Mouse (Mus musculus): ENCODE measurements around the gene Phgr1. TPM values are rescaled to one million over a fixed set of nuclear protein-coding genes. Genes with fewer than 3 reads are reported as not detected.

Gene Phgr1
- total RNA-seq, 2 experiments from 2014 or later = not detected

DNA sequence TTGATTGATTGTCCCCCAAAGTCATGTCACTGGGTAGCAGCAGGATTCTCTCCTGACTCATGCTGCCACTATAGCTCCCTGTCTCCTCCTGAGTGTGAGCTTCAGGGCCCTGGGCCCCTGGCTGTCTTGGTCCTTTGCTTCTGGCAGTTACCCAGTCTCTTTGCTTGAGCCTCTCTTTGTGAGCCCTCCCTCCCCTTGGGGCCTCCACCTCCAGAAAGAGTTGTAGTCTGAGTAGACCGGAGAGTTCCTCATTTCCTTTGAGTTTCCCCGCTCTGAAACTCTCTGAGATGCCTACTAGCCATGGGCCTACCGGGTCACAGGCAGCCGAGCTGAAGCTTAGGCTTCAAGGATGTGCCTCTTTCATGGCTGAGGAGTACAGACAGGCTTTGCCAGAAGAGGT is 21.1 kb downstream of the Phgr1 start:
- intact Hi-C loops (cut with DNase I) = no loop called here
- DNase-seq (ENCODE audit: low spot score in 2 of 2) = no peak

GRCm38 (mm10) chr2:118802542-118803118 is 30.1 kb downstream of the Phgr1 start:
- no peak for DNase-seq (ENCODE audit: low spot score in 2 of 2)
- intact Hi-C loops (cut with DNase I) = no loop called here

DNA sequence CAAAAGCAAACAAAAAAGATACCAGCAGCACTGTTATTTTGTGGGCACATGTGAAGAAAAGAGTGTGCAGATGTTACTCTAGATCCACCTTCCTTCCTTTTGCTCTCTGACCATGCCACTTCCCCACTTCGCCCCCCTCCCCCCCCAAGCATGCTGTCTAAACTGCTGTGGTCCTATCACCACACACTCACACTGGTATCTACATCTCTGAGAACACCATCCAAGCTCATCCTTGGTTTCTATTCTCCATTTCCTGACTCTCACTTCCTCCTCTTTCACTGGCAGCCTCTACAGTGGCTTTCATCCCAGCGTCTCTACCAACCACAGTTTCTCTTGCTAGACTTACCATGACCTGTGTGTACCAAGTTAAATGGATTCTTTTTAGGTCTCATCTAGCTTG is 31.9 kb downstream of the Phgr1 start:
- DNase-seq (ENCODE audit: low spot score in 2 of 2) = no peak
- intact Hi-C loops (cut with DNase I) = no loop called here

DNA sequence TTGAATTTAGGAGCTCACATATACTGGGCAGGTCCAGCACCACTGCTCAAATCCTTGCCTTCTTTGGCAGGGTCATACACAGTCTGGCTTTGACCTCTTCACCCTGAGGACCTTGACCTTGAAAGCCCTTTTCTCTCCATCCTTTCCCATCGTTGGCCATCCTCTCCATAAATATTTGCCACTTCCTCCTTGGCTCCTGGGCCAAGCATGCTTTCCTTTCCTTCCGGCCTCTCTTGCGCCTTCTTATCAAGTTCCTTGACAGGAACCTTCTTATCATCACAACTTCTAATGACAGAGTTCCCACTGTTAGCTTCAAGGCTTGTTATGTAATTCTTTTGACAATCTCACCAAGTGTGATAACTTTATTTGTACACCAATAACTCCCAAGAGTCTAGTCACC is 32.6 kb downstream of the Phgr1 start:
- intact Hi-C loops (cut with DNase I) = no loop called here

DNA sequence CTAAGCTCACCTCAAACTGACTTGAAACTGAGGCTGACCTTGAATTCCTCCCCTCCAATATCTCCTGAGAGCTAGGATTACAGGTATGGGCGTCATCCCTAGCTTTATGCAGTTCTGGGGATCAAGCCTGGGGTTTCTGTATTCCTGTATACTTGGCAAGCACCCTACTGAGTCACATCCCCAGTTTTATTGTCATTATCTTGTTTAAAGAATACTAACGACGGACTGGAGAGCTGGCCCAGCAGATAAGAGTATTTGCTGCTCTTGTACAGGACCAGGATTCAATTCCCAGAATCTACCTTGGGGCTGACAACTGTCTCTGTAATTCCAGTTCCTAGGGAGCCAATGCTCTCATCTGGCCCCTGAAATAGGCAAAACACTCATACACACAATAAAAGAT is 33.2 kb downstream of the Phgr1 start:
- intact Hi-C loops (cut with DNase I) = no loop called here

More for the DNA sequence above, 32.6 kb downstream of the Phgr1 start:
- DNase-seq (ENCODE audit: low spot score in 2 of 2) = no peak

DNA sequence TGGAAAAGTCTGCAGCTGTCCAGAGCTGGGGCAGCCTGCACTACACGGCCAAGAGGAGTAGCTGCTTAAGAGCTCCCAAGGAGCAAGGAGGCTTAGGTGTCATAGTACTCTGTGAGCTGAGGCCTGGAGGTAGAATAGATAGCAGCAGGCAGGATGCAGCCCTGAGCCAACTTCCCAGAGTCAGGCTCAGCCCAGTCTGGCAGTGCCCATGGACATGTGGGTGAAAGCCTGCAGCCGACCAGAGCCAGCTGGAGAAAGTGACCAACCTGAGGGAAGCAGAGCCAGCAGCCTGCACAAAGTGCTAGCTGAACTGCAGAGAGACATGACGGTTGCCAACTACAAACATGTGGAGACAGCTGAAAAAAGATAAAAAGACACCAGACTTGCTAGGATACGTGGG is 34.3 kb downstream of the Phgr1 start:
- intact Hi-C loops (cut with DNase I) = no loop called here
- DNase-seq (ENCODE audit: low spot score in 2 of 2) = no peak

More for the DNA sequence above, 33.2 kb downstream of the Phgr1 start:
- no peak for DNase-seq (ENCODE audit: low spot score in 2 of 2)

- intact Hi-C loops (cut with DNase I) = no loop called here
- no peak for DNase-seq (ENCODE audit: low spot score in 2 of 2)
Measured at GRCm38 (mm10) chr2:118810861-118811260, 38.3 kb downstream of the Phgr1 start.

- intact Hi-C loops (cut with DNase I) = no loop called here
Measured at GRCm38 (mm10) chr2:118812724-118813123, 40.2 kb downstream of the Phgr1 start.

GRCm38 (mm10) chr2:118813981-118814836 is 41.6 kb downstream of the Phgr1 start, which contains the start of gene Knstrn:
TSS of gene Knstrn (plus strand) at chr2:118814003.
- intact Hi-C loops (cut with DNase I) = no loop called here
- DNase-seq (ENCODE audit: low spot score in 2 of 2) = peak; percentile 82 to 85

More at GRCm38 (mm10) chr2:118812724-118813123, 40.2 kb downstream of the Phgr1 start:
- DNase-seq (ENCODE audit: low spot score in 2 of 2) = no peak

GRCm38 (mm10) chr2:118822800-118823199 is 50.2 kb downstream of the Phgr1 start:
- intact Hi-C loops (cut with DNase I) = no loop called here
- no peak for DNase-seq (ENCODE audit: low spot score in 2 of 2)

DNA sequence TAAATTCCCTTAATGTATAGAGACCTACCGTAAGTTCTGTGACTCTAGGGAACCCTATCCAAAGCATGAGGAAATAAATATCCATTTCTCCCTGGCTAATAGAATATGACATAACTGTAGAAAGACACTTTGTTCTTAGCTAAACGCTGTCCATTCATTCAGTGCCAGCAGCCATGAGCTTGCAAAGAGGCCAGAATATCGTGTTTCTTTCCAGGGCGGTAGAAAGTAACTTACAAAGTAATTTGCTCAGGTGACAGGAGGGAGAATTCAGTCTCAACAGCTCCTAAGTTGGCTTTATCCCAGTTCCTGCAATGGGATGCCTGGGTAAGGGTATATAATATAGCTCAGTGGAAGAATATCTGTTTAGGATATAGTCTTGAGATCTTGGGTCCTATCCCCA is 51.8 kb downstream of the Phgr1 start:
- no peak for DNase-seq (ENCODE audit: low spot score in 2 of 2)
- intact Hi-C loops (cut with DNase I) = no loop called here

Other genes starting within 250 kb of the Phgr1 start
- 1 to 10 TPM; 3.8 to 4.4 TPM for gene Bmf, start 223.1 kb upstream of the Phgr1 start, total RNA-seq (2021)
- gene Bub1b, start 174.6 kb upstream of the Phgr1 start, total RNA-seq (2021) = 1 to 10 TPM; 1.5 to 1.9 TPM
- 100 to 1,000 TPM; 117 to 122 TPM for gene Pak6, start 109.5 kb upstream of the Phgr1 start, total RNA-seq (2021)
- gene Ankrd63, start 68.8 kb upstream of the Phgr1 start, total RNA-seq (2021) = 10 to 100 TPM; 15.7 to 17.3 TPM
- gene Plcb2, start 44.3 kb upstream of the Phgr1 start, total RNA-seq (2021) = 1 to 10 TPM; 2.4 to 2.8 TPM
- gene Inafm2, start 27.0 kb upstream of the Phgr1 start, total RNA-seq (2021) = 10 to 100 TPM; 30.8 to 33.4 TPM
- gene Ccdc9b, start 10.1 kb upstream of the Phgr1 start, total RNA-seq (2021) = 1 to 10 TPM; 3.1 to 3.3 TPM
- 100 to 1,000 TPM; 196 to 205 TPM for gene Disp2, start 7.0 kb downstream of the Phgr1 start, total RNA-seq (2021)
- 1 to 10 TPM; 2.5 to 2.6 TPM for gene Knstrn, start 41.2 kb downstream of the Phgr1 start, total RNA-seq (2021)
- 10 to 100 TPM; 68.4 to 69.9 TPM for gene Ivd, start 89.2 kb downstream of the Phgr1 start, total RNA-seq (2021)
- gene Bahd1, start 127.6 kb downstream of the Phgr1 start, total RNA-seq (2021) = 10 to 100 TPM; 35.8 to 37.5 TPM
- 1 to 10 TPM; 2.3 to 2.4 TPM for gene Chst14, start 153.7 kb downstream of the Phgr1 start, total RNA-seq (2021)

All from left cerebral cortex, postnatal 14 days (tissue).